Mouse (Mus musculus) lung, embryonic 15.5 days (tissue): ENCODE results near the gene Lgals8. TPM values are rescaled to one million over a fixed set of nuclear protein-coding genes. Genes with fewer than 3 reads are reported as not detected.

Experiments used
- ATAC-seq: fragments of 200-750 bp; cut with Nextera tagmentation; 2 replicates; pipeline ENCODE4 v1.8.0; 2017; ENCODE audit warnings: moderate number of reproducible peaks, borderline replicate concordance; ENCODE audit not compliant: low FRiP score, low TSS enrichment; ENCODE audit errors: extremely low read depth
- H3K27ac ChIP-seq: fragments of 300-500 bp; sonication (generic); 2 replicates; pipeline ENCODE4 v1.5.1; 2015; ENCODE audit warnings: moderate library complexity, mild to moderate bottlenecking, inconsistent platforms
- H3K27me3 ChIP-seq: fragments of 300-500 bp; sonication (generic); 2 replicates; pipeline ENCODE4 v1.6.1; 2015; ENCODE audit warnings: inconsistent platforms
- H3K36me3 ChIP-seq: fragments of 300-500 bp; sonication (generic); 2 replicates; pipeline ENCODE4 v1.6.1; 2015; ENCODE audit warnings: inconsistent platforms
- H3K4me1 ChIP-seq: fragments of 300-500 bp; sonication (generic); 2 replicates; pipeline ENCODE4 v1.6.1; 2015; ENCODE audit warnings: inconsistent platforms
- H3K4me2 ChIP-seq: fragments of 300-500 bp; sonication (generic); 2 replicates; pipeline ENCODE4 v1.6.1; 2015; ENCODE audit warnings: inconsistent platforms, mild to moderate bottlenecking, moderate library complexity
- H3K4me3 ChIP-seq: fragments of 300-500 bp; sonication (generic); 2 replicates; pipeline ENCODE4 v1.5.1; 2015; ENCODE audit warnings: mild to moderate bottlenecking, inconsistent platforms
- H3K9ac ChIP-seq: fragments of 300-500 bp; sonication (generic); 2 replicates; pipeline ENCODE4 v1.6.1; 2015; ENCODE audit warnings: inconsistent platforms
- H3K9me3 ChIP-seq: fragments of 300-500 bp; sonication (generic); 2 replicates; pipeline ENCODE4 v1.6.1; 2016; ENCODE audit warnings: inconsistent platforms
- WGBS: fragments of 180-500 bp; shearing (Covaris S2); methylation state at CpG from one replicate; pipeline ENCODE4 v1.1.7; 2015; 5-methylcytosine and 5-hydroxymethylcytosine counted together
- polyA plus RNA-seq: library from polyadenylated mRNA; unstranded; fragments of >200 nt; fragmentation: Nextera tagmentation; extraction: Ambion mirVana; gene quantifications from 2 replicates; pipeline ENCODE4 v1.2.1, GENCODE M21; 2015

Lgals8 gene
- polyA plus RNA-seq, 1 experiment from 2014 or later: 28.6 TPM

GRCm38 (mm10) chr13:12456711-12457110 is 8.0 kb downstream of the Lgals8 start:
- no peak overlapping the region for H3K9ac ChIP-seq
- H3K4me1 ChIP-seq: peaks cover 5% of the 10 kb centered on the region; the same call in 1 of the 2 replicates
- H3K27ac ChIP-seq: no peak overlapping the region
- 76% methylated on average over 7 of the region's 7 CpGs for WGBS
- ATAC-seq: no peak
- H3K9me3 ChIP-seq: no peaks in the 10 kb centered on the region
- H3K4me3 ChIP-seq: no peak overlapping the region
- H3K27me3 ChIP-seq: no peaks in the 10 kb centered on the region
- H3K4me2 ChIP-seq: no peak overlapping the region
- peaks cover 13% of the 10 kb centered on the region for H3K36me3 ChIP-seq

GRCm38 (mm10) chr13:12454686-12455390 is 9.9 kb downstream of the Lgals8 start:
- peaks cover 2% of the 10 kb centered on the region; the same call in 1 of the 2 replicates for H3K4me1 ChIP-seq
- no peak overlapping the region for H3K4me2 ChIP-seq
- no peaks in the 10 kb centered on the region for H3K27me3 ChIP-seq
- peaks cover 13% of the 10 kb centered on the region for H3K36me3 ChIP-seq
- H3K9ac ChIP-seq: no peak overlapping the region
- WGBS: 67% methylated on average over 7 of the region's 7 CpGs
- H3K4me3 ChIP-seq: no peak overlapping the region
- ATAC-seq: no peak
- H3K9me3 ChIP-seq: no peaks in the 10 kb centered on the region
- H3K27ac ChIP-seq: no peak overlapping the region

DNA sequence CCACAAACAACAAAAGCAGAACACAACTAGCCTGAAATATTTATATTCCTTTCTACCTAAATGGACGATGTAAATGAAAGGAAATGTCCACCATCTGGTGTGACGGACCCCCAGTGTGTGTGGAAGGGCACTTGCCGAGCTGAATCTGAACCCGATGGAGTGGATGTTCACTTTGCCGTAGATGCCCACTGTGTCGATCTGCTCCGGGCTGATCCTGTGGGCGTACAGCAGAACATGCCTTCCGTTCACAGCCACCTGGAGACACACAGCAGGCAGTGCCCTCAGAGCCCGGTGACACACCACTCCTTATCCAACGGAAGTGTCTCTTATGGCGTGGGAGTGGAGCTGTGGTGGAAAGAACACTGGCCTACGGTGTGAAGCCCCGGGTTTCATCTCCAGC is 11.6 kb downstream of the Lgals8 start:
- WGBS: 88% methylated on average over 14 of the region's 14 CpGs
- Histone ChIP-seq H3K4me1 (no peaks in the 10 kb centered on the region), H3K27ac (no peak overlapping the region), H3K9me3 (no peaks in the 10 kb centered on the region), H3K4me3 (no peak overlapping the region), H3K27me3 (no peaks in the 10 kb centered on the region), H3K9ac (no peak overlapping the region), H3K36me3 (peaks cover 12% of the 10 kb centered on the region), H3K4me2 (no peak overlapping the region)
- no peak for ATAC-seq

DNA sequence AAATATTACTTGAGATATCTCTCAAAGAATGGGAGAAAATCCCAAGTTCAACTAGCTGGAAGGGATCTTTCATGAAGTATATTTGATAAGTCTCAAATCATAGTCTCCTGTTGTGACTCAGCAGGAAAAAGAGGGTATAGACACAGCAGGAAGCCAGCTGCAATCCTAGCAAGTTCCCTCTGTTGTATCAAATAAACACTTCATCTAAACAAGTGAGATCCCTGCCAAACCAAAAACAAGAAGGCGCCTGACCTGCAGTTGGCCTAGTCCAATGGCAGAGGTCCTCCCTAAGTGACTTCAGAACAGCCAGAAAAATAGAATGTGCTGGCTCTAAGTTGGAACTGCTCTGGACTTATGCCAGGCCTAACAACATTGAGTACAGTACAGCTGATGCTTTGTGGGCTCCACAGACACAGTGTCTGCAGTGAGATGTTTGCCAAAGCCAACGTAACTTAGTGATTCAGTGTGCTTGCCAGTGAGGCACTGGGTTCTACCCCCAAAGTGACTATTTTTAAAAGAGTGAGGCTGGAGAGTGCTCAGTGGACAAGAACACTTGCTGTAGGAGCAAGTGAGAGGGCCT is 22.6 kb downstream of the Lgals8 start:
- 44% methylated on average over 2 of the region's 2 CpGs for WGBS
- Histone ChIP-seq H3K27me3 (no peaks in the 10 kb centered on the region), H3K4me1 (peaks cover 13% of the 10 kb centered on the region; the same call in 1 of the 2 replicates), H3K27ac (no peak overlapping the region), H3K9ac (no peak overlapping the region), H3K9me3 (no peaks in the 10 kb centered on the region), H3K4me2 (no peak overlapping the region), H3K4me3 (no peak overlapping the region), H3K36me3 (peaks cover 29% of the 10 kb centered on the region; the same call in 1 of the 2 replicates)
- ATAC-seq: peak; percentile 91

DNA sequence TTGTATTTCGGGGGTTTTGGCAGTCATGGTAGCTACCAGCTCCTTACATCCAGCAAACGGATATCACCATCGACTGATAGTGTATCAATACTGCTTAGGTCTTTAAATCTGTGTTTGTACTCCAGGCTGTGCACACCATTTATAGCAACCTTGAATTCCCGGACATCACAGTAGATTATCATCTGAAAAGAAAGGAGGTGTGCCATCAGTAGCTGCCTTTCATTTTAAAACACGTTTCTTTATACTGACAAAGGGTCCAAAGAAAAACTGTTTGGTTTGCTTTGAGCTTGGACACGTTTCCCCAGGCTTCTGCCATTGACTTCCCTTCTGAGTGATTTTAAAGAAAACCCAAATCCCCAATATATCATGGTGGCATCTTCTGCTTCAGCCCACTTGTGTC is 23.9 kb downstream of the Lgals8 start:
- no peak for ATAC-seq
- Histone ChIP-seq H3K9me3 (no peaks in the 10 kb centered on the region), H3K4me3 (no peak overlapping the region), H3K27ac (no peak overlapping the region), H3K4me2 (no peak overlapping the region), H3K27me3 (no peaks in the 10 kb centered on the region), H3K9ac (no peak overlapping the region), H3K4me1 (peaks cover 13% of the 10 kb centered on the region; the same call in 1 of the 2 replicates), H3K36me3 (peaks cover 34% of the 10 kb centered on the region)
- WGBS: 75% methylated on average over 6 of the region's 6 CpGs

GRCm38 (mm10) chr13:12439586-12439985 is 25.2 kb downstream of the Lgals8 start:
- WGBS: 93% methylated on average over 3 of the region's 3 CpGs
- Histone ChIP-seq H3K9me3 (no peaks in the 10 kb centered on the region), H3K4me2 (no peak overlapping the region), H3K27me3 (no peaks in the 10 kb centered on the region), H3K4me1 (peaks cover 13% of the 10 kb centered on the region; the same call in 1 of the 2 replicates), H3K36me3 (peaks cover 44% of the 10 kb centered on the region), H3K9ac (no peak overlapping the region), H3K4me3 (no peak overlapping the region), H3K27ac (no peak overlapping the region)
- no peak for ATAC-seq

DNA sequence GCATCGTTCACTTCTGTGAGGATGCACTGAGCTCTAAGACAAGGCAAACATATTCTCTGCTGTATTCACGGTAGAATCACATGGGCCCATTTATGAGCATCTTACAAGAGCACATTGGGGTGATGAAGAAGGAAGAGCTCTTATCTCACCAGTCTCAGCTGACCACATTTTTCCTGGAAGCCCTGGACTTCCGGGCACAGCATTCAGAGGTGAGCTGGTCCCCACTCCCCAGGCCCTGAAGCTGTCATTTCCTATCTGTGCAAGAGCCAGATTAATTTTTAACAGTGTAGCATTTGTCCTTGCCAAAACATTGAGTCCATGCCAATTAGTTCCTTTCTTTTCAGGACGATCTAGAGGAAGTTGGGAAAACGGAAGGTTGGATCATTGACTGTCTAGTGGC is 30.9 kb downstream of the Lgals8 start:
- Histone ChIP-seq H3K9me3 (no peaks in the 10 kb centered on the region), H3K27me3 (no peaks in the 10 kb centered on the region), H3K9ac (no peak overlapping the region), H3K36me3 (peaks cover 75% of the 10 kb centered on the region), H3K4me2 (no peak overlapping the region), H3K4me3 (no peak overlapping the region), H3K4me1 (no peaks in the 10 kb centered on the region), H3K27ac (no peak overlapping the region)
- WGBS: 76% methylated on average over 5 of the region's 5 CpGs
- no peak for ATAC-seq

- H3K9me3 ChIP-seq: no peaks in the 10 kb centered on the region
- no peak for ATAC-seq
- no peaks in the 10 kb centered on the region for H3K27me3 ChIP-seq
- H3K4me2 ChIP-seq: no peak overlapping the region
- H3K4me3 ChIP-seq: no peak overlapping the region
- WGBS: 93% methylated on average over 13 of the region's 13 CpGs
- no peak overlapping the region for H3K9ac ChIP-seq
- no peak overlapping the region for H3K27ac ChIP-seq
- H3K36me3 ChIP-seq: peaks cover 83% of the 10 kb centered on the region
- H3K4me1 ChIP-seq: no peaks in the 10 kb centered on the region
Observed at GRCm38 (mm10) chr13:12428556-12428955, 36.2 kb downstream of the Lgals8 start.

GRCm38 (mm10) chr13:12420596-12420995 is 44.1 kb downstream of the Lgals8 start:
- no peak overlapping the region for H3K4me2 ChIP-seq
- H3K27ac ChIP-seq: no peak overlapping the region
- peaks cover 71% of the 10 kb centered on the region for H3K36me3 ChIP-seq
- 88% methylated on average over 9 of the region's 9 CpGs for WGBS
- H3K4me3 ChIP-seq: no peak overlapping the region
- no peak overlapping the region for H3K9ac ChIP-seq
- H3K4me1 ChIP-seq: no peaks in the 10 kb centered on the region
- no peak for ATAC-seq
- H3K27me3 ChIP-seq: no peaks in the 10 kb centered on the region
- H3K9me3 ChIP-seq: no peaks in the 10 kb centered on the region

DNA sequence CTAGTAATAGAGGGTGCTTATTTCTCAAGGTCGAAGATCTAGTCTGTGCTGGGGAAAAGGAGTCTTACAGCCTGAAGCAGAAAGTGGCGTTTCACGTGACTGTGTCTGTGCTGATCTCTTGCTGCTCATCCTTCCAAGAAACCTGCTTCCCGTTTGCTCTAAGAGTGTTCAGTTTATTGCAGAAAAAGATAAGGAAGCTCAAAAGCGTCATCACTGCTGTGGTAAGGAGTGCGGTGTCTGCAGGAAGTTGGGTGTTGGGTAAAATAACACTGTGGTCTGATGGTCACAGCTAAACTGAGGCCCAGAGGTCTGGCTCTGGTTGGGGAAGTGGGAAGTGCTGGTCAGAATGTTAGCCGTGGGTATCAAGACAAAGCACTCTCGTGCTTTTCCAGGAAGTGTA is 52.7 kb downstream of the Lgals8 start:
- Histone ChIP-seq H3K4me1 (no peaks in the 10 kb centered on the region), H3K27ac (no peak overlapping the region), H3K9ac (no peak overlapping the region), H3K4me3 (no peak overlapping the region), H3K27me3 (no peaks in the 10 kb centered on the region), H3K4me2 (no peak overlapping the region), H3K9me3 (no peaks in the 10 kb centered on the region), H3K36me3 (peaks cover 60% of the 10 kb centered on the region)
- no peak for ATAC-seq
- WGBS: 83% methylated on average over 8 of the region's 8 CpGs

DNA sequence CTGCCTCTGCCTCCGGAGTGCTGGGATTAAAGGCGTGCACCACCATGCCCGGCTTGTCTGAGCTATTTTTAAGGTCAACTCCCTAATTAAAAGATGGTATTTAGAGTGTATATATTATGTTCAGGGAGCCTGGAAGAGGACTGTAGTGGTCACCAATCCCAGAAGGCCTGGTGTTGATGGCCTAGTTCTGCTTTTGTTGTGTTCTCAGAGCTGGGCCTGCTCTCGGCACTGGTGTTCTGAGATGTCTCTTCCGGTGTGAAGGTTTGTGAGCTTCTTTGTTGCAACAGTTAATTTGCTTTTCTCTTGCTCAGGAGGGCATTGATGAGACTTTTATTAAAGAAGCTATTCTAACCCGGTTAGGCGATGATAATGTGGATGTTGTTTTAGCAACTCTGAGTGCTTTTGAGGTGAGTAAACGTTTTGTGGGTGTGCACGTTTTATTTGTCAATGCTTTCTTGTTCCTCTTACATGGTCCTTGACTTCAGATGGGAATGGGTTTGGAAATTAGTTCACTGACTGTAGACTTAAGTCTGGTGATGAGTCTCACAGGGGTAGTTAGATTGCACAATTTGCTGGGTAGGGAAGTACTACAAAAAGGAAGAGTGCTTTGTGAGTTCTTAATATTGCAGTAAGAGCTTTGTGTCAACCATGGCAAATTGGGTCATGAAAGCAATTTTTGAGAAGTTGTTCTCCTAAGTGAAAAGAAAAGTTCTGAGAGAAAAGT is 56.2 kb downstream of the Lgals8 start:
- Histone ChIP-seq H3K4me2 (no peak overlapping the region), H3K27ac (no peak overlapping the region), H3K4me1 (no peaks in the 10 kb centered on the region), H3K9me3 (no peaks in the 10 kb centered on the region), H3K27me3 (no peaks in the 10 kb centered on the region), H3K4me3 (no peak overlapping the region), H3K36me3 (peaks cover 51% of the 10 kb centered on the region), H3K9ac (no peak overlapping the region)
- no peak for ATAC-seq
- 88% methylated on average over 9 of the region's 9 CpGs for WGBS

- H3K4me1 ChIP-seq: peaks cover 6% of the 10 kb centered on the region
- H3K36me3 ChIP-seq: peaks cover 12% of the 10 kb centered on the region
- peak overlapping the region; percentile 66 for H3K4me3 ChIP-seq
- WGBS: 1% methylated on average over 23 of the region's 23 CpGs
- peak overlapping the region; percentile 39 for H3K9ac ChIP-seq
- ATAC-seq: peak; percentile 3; the same call in 1 of the 2 replicates
- H3K27me3 ChIP-seq: peaks cover 9% of the 10 kb centered on the region; the same call in 1 of the 2 replicates
- peak overlapping the region; percentile 85 for H3K4me2 ChIP-seq
- H3K9me3 ChIP-seq: no peaks in the 10 kb centered on the region
- no peak overlapping the region for H3K27ac ChIP-seq
Observed at GRCm38 (mm10) chr13:12395571-12395970, 69.2 kb downstream of the Lgals8 start.
